Mouse (Mus musculus) CH12.LX (cell line): ENCODE data around the gene Eci1.

Source experiments
- CTCF ChIP-seq, 2 experiments: IDR thresholded peaks in 1 of 2; conservative IDR thresholded peaks in 1 of 2; 2 replicates each; pipeline ENCODE4 v1.5.1; 2011 to 2012; ENCODE audit warnings: low read depth in 2 of 2, low read length in 2 of 2, improper control_type of control experiment in 1 of 2, inconsistent platforms in 1 of 2, mild to moderate bottlenecking in 1 of 2, moderate library complexity in 1 of 2
- E2F4 ChIP-seq: IDR thresholded peaks from 2 replicates; pipeline ENCODE4 v1.6.1; 2011; ENCODE audit warnings: low read depth, low read length, improper control_type of control experiment; ENCODE audit not compliant: insufficient replicate concordance
- EP300 ChIP-seq: IDR thresholded peaks from 2 replicates; pipeline ENCODE4 v1.6.1; 2011; ENCODE audit warnings: low read length, improper control_type of control experiment
- POLR2AphosphoS2 ChIP-seq: IDR thresholded peaks from 2 replicates; pipeline ENCODE4 v1.6.1; 2011; ENCODE audit warnings: low read depth, low read length, improper control_type of control experiment
- UBTF ChIP-seq: IDR thresholded peaks from 2 replicates; pipeline ENCODE4 v1.6.1; 2012; ENCODE audit warnings: low read depth, mild to moderate bottlenecking, inconsistent platforms, low read length, improper control_type of control experiment, moderate library complexity
- ZNF384 ChIP-seq: IDR thresholded peaks from 2 replicates; pipeline ENCODE4 v1.6.1; 2012; ENCODE audit warnings: low read depth, low read length, improper control_type of control experiment, inconsistent platforms

GRCm38 (mm10) chr17:24468636-24469246 lies 42.3 kb downstream of the Eci1 start:
- TF ChIP-seq CTCF (conservative IDR thresholded peaks at IDR 0.05 in 1 of 2, IDR thresholded peaks at IDR 0.05 in 1 of 2; ENCODE audit: low read depth in 2 of 2, low read length in 2 of 2) = no peak
- TF ChIP-seq ZNF384 = no peak
- TF ChIP-seq UBTF = no peak
- no peak for TF ChIP-seq E2F4
- no peak for TF ChIP-seq EP300
- no peak for TF ChIP-seq POLR2AphosphoS2
